In the genomic region with DNA sequence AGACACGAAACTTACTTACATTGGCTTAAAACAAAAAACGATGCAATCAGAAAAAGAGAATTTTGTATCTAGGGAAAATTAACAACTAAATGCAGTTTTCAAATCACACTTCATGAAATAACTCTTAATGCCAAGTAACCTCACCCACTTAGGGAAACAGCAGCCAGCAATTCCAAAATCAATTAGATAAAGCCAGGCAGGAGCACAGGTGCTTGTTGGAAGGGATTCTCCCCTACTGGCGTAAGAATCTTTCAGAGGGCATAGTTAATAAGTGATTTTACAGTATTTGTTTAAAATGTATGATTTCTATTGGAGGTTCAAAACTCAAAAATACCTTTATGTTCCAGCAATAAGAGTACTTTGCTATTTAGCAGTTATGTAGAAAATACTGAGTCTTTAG, we compare ENCODE assay signal across 33 mouse cellular contexts. TPM values are rescaled to one million over a fixed set of nuclear protein-coding genes. Genes with fewer than 3 reads are reported as not detected.
"Had no signal": no experiment of that assay in that cellular context is flagged by ENCODE, and none has a peak within 500 bp of the region (broad histone marks: within the 10 kb centered on the region; RNA-seq: fewer than 3 reads in every experiment).

No protein-coding gene starts in this region.

- H3K27me3 ChIP-seq: embryonic facial prominence, embryonic 12.5 days; embryonic facial prominence, embryonic 13.5 days; embryonic facial prominence, embryonic 15.5 days; forebrain, embryonic 12.5 days; forebrain, embryonic 13.5 days; forebrain, embryonic 15.5 days had no signal

- H3K4me1 ChIP-seq: embryonic facial prominence, embryonic 10.5 days; embryonic facial prominence, embryonic 12.5 days; embryonic facial prominence, embryonic 13.5 days; embryonic facial prominence, embryonic 15.5 days; forebrain, embryonic 10.5 days; forebrain, embryonic 12.5 days; forebrain, embryonic 13.5 days; forebrain, embryonic 15.5 days had no signal

- DNase-seq: cerebellum, adult 2 months; cerebellum, adult 8-10 months; cerebellum, adult 9-10 months; cerebellum, adult 9-11 months; cerebellum, postnatal 10 days; cerebellum, postnatal 14 days; cerebellum, postnatal 25 days; cerebellum, postnatal 36 days; embryo, embryonic 11 days; forebrain, postnatal 0 days; gastrocnemius, adult 2 months; gastrocnemius, postnatal 10 days; gastrocnemius, postnatal 14 days; gastrocnemius, postnatal 25 days; gastrocnemius, postnatal 36 days; heart, adult 18-20 months; heart, adult 2 months had no signal

- H3K9ac ChIP-seq: embryonic facial prominence, embryonic 12.5 days; embryonic facial prominence, embryonic 13.5 days; embryonic facial prominence, embryonic 15.5 days; forebrain, embryonic 12.5 days; forebrain, embryonic 13.5 days; forebrain, embryonic 15.5 days; forebrain, postnatal 0 days had no signal

- H3K27ac ChIP-seq: embryonic facial prominence, embryonic 10.5 days; embryonic facial prominence, embryonic 12.5 days; embryonic facial prominence, embryonic 13.5 days; embryonic facial prominence, embryonic 15.5 days; forebrain, embryonic 10.5 days; forebrain, embryonic 12.5 days; forebrain, embryonic 13.5 days; forebrain, embryonic 15.5 days; gastrocnemius, adult 2 months; heart, adult 2 months had no signal

- H3K4me3 ChIP-seq: embryonic facial prominence, embryonic 10.5 days; embryonic facial prominence, embryonic 12.5 days; embryonic facial prominence, embryonic 13.5 days; embryonic facial prominence, embryonic 15.5 days; erythroblast, embryonic 14.5 days; forebrain, embryonic 10.5 days; forebrain, embryonic 12.5 days; forebrain, embryonic 13.5 days; forebrain, embryonic 15.5 days; gastrocnemius, adult 2 months; heart, adult 2 months had no signal

- H3K36me3 ChIP-seq: embryonic facial prominence, embryonic 12.5 days; embryonic facial prominence, embryonic 15.5 days; forebrain, embryonic 15.5 days had no signal

RNA-seq across cellular contexts. Expression of gene Lmod2, which starts 45.4 kb away (rescaled TPM):
- total RNA-seq: common myeloid progenitor, adult 5-6 weeks; forebrain, postnatal 0 days; granulocyte monocyte progenitor cell, adult 5-6 weeks had no signal
- polyA plus RNA-seq: cortical plate, adult 2 months; embryonic facial prominence, embryonic 10.5 days; erythroblast, embryonic 14.5 days; forebrain, embryonic 10.5 days; forebrain, embryonic 11.5 days; forebrain, embryonic 12.5 days; forebrain, embryonic 13.5 days; forebrain, embryonic 14.5 days; forebrain, embryonic 15.5 days; forebrain, embryonic 16.5 days; forebrain, postnatal 0 days; frontal cortex, adult 2 months had no signal
